Mouse (Mus musculus): Measurements from ENCODE around the gene Dennd5b. TPM values are rescaled to one million over a fixed set of nuclear protein-coding genes. Genes with fewer than 3 reads are reported as not detected.

Dennd5b gene
- polyA plus RNA-seq, 1 experiment from 2014 or later = 3.8 TPM

DNA sequence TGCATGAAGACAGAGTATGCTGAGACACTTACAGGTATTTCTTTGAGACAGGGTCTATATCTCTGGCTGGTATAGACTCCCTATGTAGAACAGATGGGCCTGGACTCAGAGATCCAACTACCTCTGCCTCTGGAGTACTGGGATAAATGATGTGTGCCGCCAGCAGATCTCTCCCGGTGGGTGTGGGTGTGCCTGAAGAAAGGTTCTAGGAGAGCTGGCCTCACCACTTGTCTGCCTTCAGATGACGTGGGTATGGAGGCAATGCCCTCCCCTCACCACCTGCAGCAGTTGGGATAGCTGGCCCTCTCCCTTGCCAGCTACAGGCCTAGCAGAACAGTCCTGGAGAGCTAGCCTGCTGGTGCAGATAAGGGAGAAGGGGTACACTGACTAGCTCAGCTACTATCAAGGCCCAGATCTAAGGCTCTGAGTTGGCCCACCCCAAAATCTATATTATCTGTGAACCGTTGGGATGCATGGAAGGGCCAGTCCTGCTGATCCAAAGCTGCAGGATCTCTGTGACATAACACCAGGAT lies 30.8 kb downstream of the Dennd5b start:
- 42% methylated on average over 4 of the region's 4 CpGs for WGBS (ENCODE audit: insufficient replicate concordance)
- Histone ChIP-seq H3K4me1 (replicated peaks) (peaks cover 5% of the 10 kb centered on the region; the same call in 1 of the 2 replicates), H3K4me3 (replicated peaks) (no peak overlapping the region), H3K27ac (replicated peaks) (no peak overlapping the region), H3K27me3 (no peaks in the 10 kb centered on the region), H3K4me2 (no peak overlapping the region), H3K9me3 (replicated peaks) (no peaks in the 10 kb centered on the region), H3K36me3 (replicated peaks) (no peaks in the 10 kb centered on the region), H3K9ac (no peak overlapping the region)
- ATAC-seq (ENCODE audit: insufficient read depth) = peak; percentile 30; the same call in 1 of the 2 replicates

DNA sequence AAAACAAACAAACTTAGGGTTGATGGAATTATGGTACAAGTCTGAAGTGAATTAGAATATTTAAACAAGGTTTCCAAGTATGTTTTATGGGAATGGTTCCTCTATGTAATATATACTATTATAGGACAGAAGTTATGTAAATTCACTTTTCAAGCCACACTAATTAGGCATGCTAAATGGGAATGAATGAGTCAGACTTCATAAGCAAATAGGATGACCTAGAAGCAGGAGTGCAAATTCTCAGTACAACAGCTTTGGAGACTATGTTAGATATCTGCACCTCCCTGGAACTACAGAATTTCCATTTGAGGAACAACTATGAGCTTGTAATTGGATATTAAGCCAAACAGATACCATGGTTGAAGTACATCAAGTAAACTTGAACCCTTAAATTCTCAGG lies 38.1 kb downstream of the Dennd5b start:
- H3K9me3 ChIP-seq (replicated peaks) = no peaks in the 10 kb centered on the region
- H3K4me2 ChIP-seq = no peak overlapping the region
- no peak overlapping the region for H3K9ac ChIP-seq
- H3K27me3 ChIP-seq = no peaks in the 10 kb centered on the region
- no peak overlapping the region for H3K27ac ChIP-seq (replicated peaks)
- no peaks in the 10 kb centered on the region for H3K36me3 ChIP-seq (replicated peaks)
- H3K4me3 ChIP-seq (replicated peaks) = no peak overlapping the region
- H3K4me1 ChIP-seq (replicated peaks) = peaks cover 5% of the 10 kb centered on the region; the same call in 1 of the 2 replicates
- ATAC-seq (ENCODE audit: insufficient read depth) = no peak

DNA sequence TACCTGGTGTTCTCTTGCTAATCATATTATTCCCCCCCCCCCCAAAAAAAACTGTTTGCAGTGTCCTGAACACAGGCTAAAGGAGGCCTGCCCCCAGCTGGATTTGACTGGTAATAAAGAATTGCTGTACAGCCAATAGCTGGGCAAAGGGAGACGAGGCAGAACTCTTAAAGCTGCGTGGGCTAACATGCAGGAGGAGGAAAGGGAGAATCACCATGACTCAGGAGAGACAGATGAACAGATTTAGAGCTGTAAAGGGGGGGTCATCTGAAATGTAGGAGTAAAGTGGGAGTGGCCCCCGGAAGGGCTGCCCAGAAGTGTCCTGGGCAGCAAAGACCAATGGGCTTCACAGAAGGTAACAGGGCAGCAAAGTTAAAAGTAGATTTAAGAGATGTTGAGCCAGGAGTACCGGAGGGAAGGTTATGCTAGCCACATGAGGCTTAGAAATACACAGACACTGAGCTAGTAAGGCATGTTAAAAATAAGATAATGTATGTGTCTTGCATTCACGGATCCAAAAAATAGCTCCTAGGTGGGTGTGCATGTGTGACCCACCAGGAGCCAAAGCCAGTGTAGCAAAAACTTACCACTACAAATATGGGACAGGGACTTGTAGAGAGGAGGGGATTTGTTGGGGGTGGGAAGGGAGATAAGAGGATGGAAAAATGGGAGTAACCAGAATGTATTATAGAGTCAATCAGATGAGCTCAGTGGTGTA lies 40.7 kb downstream of the Dennd5b start:
- H3K36me3 ChIP-seq (replicated peaks) = no peaks in the 10 kb centered on the region
- no peak overlapping the region for H3K9ac ChIP-seq
- H3K27ac ChIP-seq (replicated peaks) = no peak overlapping the region
- H3K27me3 ChIP-seq = no peaks in the 10 kb centered on the region
- H3K4me1 ChIP-seq (replicated peaks) = no peaks in the 10 kb centered on the region
- no peak overlapping the region for H3K4me3 ChIP-seq (replicated peaks)
- no peaks in the 10 kb centered on the region for H3K9me3 ChIP-seq (replicated peaks)
- WGBS (ENCODE audit: insufficient replicate concordance) = 59% methylated on average over 5 of the region's 5 CpGs
- H3K4me2 ChIP-seq = no peak overlapping the region
- no peak for ATAC-seq (ENCODE audit: insufficient read depth)

DNA sequence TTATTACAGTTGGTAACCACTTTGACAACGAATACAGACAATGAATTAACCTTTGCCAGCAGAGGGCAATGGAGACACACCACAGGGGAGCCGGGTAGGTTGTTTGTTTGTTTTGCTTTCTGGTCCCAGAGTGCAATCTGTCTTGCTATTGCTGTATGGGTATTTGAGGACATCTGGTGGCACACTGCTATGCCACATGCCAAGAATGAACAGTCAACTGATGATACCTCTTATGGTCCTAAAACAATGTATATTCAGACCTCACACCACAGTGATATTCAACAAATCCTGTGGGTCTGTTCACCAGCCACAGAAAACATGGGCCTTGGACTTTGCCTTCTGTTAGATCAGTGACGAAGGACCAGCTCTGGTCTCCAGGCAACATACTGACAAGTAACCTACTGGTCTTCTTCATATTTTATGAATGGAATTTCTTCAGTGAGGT lies 43.5 kb downstream of the Dennd5b start:
- H3K27me3 ChIP-seq = no peaks in the 10 kb centered on the region
- peak; percentile 39; the same call in 1 of the 2 replicates for ATAC-seq (ENCODE audit: insufficient read depth)
- H3K9ac ChIP-seq = no peak overlapping the region
- 28% methylated on average over 3 of the region's 3 CpGs for WGBS (ENCODE audit: insufficient replicate concordance)
- H3K4me3 ChIP-seq (replicated peaks) = no peak overlapping the region
- no peaks in the 10 kb centered on the region for H3K36me3 ChIP-seq (replicated peaks)
- no peak overlapping the region for H3K27ac ChIP-seq (replicated peaks)
- no peak overlapping the region for H3K4me2 ChIP-seq
- no peaks in the 10 kb centered on the region for H3K9me3 ChIP-seq (replicated peaks)
- H3K4me1 ChIP-seq (replicated peaks) = no peaks in the 10 kb centered on the region

GRCm38 (mm10) chr6:149054780-149055179 lies 46.7 kb downstream of the Dennd5b start:
- Histone ChIP-seq H3K9ac (no peak overlapping the region), H3K9me3 (replicated peaks) (no peaks in the 10 kb centered on the region), H3K4me2 (no peak overlapping the region), H3K4me1 (replicated peaks) (no peaks in the 10 kb centered on the region), H3K27ac (replicated peaks) (no peak overlapping the region), H3K4me3 (replicated peaks) (no peak overlapping the region), H3K36me3 (replicated peaks) (no peaks in the 10 kb centered on the region), H3K27me3 (no peaks in the 10 kb centered on the region)
- ATAC-seq (ENCODE audit: insufficient read depth) = no peak
- WGBS (ENCODE audit: insufficient replicate concordance) = 24% methylated on average over 2 of the region's 2 CpGs

GRCm38 (mm10) chr6:149050978-149051723 lies 50.3 kb downstream of the Dennd5b start:
- H3K9ac ChIP-seq = no peak overlapping the region
- H3K4me1 ChIP-seq (replicated peaks) = no peaks in the 10 kb centered on the region
- WGBS (ENCODE audit: insufficient replicate concordance) = 54% methylated on average over 4 of the region's 4 CpGs
- no peaks in the 10 kb centered on the region for H3K36me3 ChIP-seq (replicated peaks)
- no peaks in the 10 kb centered on the region for H3K27me3 ChIP-seq
- H3K4me2 ChIP-seq = no peak overlapping the region
- H3K4me3 ChIP-seq (replicated peaks) = no peak overlapping the region
- no peak for ATAC-seq (ENCODE audit: insufficient read depth)
- no peak overlapping the region for H3K27ac ChIP-seq (replicated peaks)
- H3K9me3 ChIP-seq (replicated peaks) = no peaks in the 10 kb centered on the region

- no peaks in the 10 kb centered on the region for H3K9me3 ChIP-seq (replicated peaks)
- H3K4me3 ChIP-seq (replicated peaks) = no peak overlapping the region
- H3K4me1 ChIP-seq (replicated peaks) = no peaks in the 10 kb centered on the region
- no peak overlapping the region for H3K27ac ChIP-seq (replicated peaks)
- 63% methylated on average over 4 of the region's 4 CpGs for WGBS (ENCODE audit: insufficient replicate concordance)
- no peak overlapping the region for H3K9ac ChIP-seq
- no peaks in the 10 kb centered on the region for H3K27me3 ChIP-seq
- no peak overlapping the region for H3K4me2 ChIP-seq
- H3K36me3 ChIP-seq (replicated peaks) = no peaks in the 10 kb centered on the region
- no peak for ATAC-seq (ENCODE audit: insufficient read depth)
Measured at GRCm38 (mm10) chr6:149040099-149040498, 61.4 kb downstream of the Dennd5b start.

DNA sequence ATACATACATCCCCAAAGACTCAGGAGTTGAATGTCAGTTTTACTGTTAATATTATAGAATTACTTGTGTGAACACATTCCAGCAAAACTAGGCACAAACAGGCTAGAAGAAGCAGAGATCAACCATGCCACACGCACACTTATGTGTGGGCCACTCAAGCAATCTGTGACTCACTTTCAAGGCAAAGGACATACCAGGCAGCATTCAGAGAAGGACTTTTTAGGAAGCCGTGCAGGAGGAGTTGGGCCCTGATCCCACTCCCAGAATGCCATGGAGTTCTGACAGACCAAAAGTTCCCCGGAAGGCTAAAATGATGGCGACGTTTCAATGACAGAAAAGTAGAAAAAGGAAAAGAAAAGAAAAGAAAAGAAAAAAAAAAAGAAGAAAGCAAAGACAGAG lies 69.3 kb downstream of the Dennd5b start:
- no peak for ATAC-seq (ENCODE audit: insufficient read depth)
- H3K4me1 ChIP-seq (replicated peaks) = no peaks in the 10 kb centered on the region
- H3K27ac ChIP-seq (replicated peaks) = no peak overlapping the region
- 64% methylated on average over 5 of the region's 5 CpGs for WGBS (ENCODE audit: insufficient replicate concordance)
- no peak overlapping the region for H3K4me2 ChIP-seq
- H3K4me3 ChIP-seq (replicated peaks) = no peak overlapping the region
- no peaks in the 10 kb centered on the region for H3K36me3 ChIP-seq (replicated peaks)
- no peaks in the 10 kb centered on the region for H3K27me3 ChIP-seq
- no peak overlapping the region for H3K9ac ChIP-seq
- H3K9me3 ChIP-seq (replicated peaks) = no peaks in the 10 kb centered on the region

- no peaks in the 10 kb centered on the region for H3K27me3 ChIP-seq
- H3K9me3 ChIP-seq (replicated peaks) = no peaks in the 10 kb centered on the region
- ATAC-seq (ENCODE audit: insufficient read depth) = no peak
Measured at GRCm38 (mm10) chr6:149031377-149031776, 70.1 kb downstream of the Dennd5b start.

GRCm38 (mm10) chr6:149018431-149018830 lies 83.0 kb downstream of the Dennd5b start:
- Histone ChIP-seq H3K9me3 (replicated peaks) (no peaks in the 10 kb centered on the region), H3K36me3 (replicated peaks) (0 out of 2 replicates have a peak, but pooled peaks cover 8% of the 10 kb centered on the region), H3K4me3 (replicated peaks) (no peak overlapping the region), H3K9ac (no peak overlapping the region), H3K4me1 (replicated peaks) (no peaks in the 10 kb centered on the region), H3K4me2 (no peak overlapping the region), H3K27me3 (no peaks in the 10 kb centered on the region), H3K27ac (replicated peaks) (no peak overlapping the region)
- no peak for ATAC-seq (ENCODE audit: insufficient read depth)
- 65% methylated on average over 5 of the region's 5 CpGs for WGBS (ENCODE audit: insufficient replicate concordance)

More at GRCm38 (mm10) chr6:149031377-149031776, 70.1 kb downstream of the Dennd5b start:
- H3K4me3 ChIP-seq (replicated peaks) = no peak overlapping the region
- no peaks in the 10 kb centered on the region for H3K36me3 ChIP-seq (replicated peaks)
- no peak overlapping the region for H3K9ac ChIP-seq
- no peak overlapping the region for H3K27ac ChIP-seq (replicated peaks)
- no peaks in the 10 kb centered on the region for H3K4me1 ChIP-seq (replicated peaks)
- no peak overlapping the region for H3K4me2 ChIP-seq

DNA sequence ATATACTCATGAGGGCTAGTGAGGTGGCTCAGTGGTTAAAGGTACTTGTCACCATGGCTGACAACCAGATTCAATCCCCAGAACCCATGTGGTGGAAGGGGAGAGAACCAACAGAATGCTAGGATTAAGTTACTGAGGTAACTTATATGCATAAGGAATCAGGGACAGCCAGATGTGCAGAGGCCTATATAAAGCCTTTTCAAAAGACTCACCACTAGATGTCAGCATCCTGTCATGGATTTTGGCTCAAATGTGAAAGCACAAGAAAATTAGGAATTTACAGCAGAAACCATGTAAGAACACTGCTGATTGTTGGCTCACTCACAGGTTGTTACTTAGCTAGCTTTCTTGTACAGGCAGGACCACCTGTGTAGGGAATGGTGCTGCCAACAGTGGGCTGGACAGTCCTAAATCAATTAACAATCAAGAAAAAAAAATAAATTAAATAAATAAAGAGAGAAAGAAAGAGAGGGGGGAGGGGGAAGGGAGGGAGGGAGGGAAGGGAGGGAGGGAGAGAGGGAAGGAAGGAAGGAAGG lies 90.6 kb downstream of the Dennd5b start:
- Histone ChIP-seq H3K9ac (no peak overlapping the region), H3K27me3 (no peaks in the 10 kb centered on the region)

More for the DNA sequence above, 90.6 kb downstream of the Dennd5b start:
- Histone ChIP-seq H3K4me1 (replicated peaks) (no peaks in the 10 kb centered on the region), H3K27ac (replicated peaks) (no peak overlapping the region), H3K4me2 (no peak overlapping the region), H3K4me3 (replicated peaks) (no peak overlapping the region), H3K36me3 (replicated peaks) (0 out of 2 replicates have a peak, but pooled peaks cover 5% of the 10 kb centered on the region), H3K9me3 (replicated peaks) (no peaks in the 10 kb centered on the region)
- no peak for ATAC-seq (ENCODE audit: insufficient read depth)
